Mouse (Mus musculus) hindbrain, embryonic 15.5 days (tissue): ENCODE results near the gene Capns2. TPM values are rescaled to one million over a fixed set of nuclear protein-coding genes. Genes with fewer than 3 reads are reported as not detected.
A peak's percentile ranks its signal among the peaks of the same experiment; 100 is the strongest.
"Not testable (repeated sequence)": the region's sequence is repeated elsewhere in the genome, so short reads cannot be mapped to it uniquely, and the experiment has no call there.

Source experiments
- ATAC-seq: fragments of 200-750 bp; cut with Nextera tagmentation; 2 replicates; pipeline ENCODE4 v1.8.0; 2017; ENCODE audit warnings: low read depth, moderate number of reproducible peaks, moderate TSS enrichment; ENCODE audit not compliant: low FRiP score
- H3K27ac ChIP-seq: fragments of 300-500 bp; sonication (generic); replicated peaks from 2 replicates; pipeline ENCODE4 v1.5.1; 2015; ENCODE audit warnings: mild to moderate bottlenecking, inconsistent platforms
- H3K27me3 ChIP-seq: fragments of 300-500 bp; sonication (generic); 2 replicates; pipeline ENCODE4 v1.6.1; 2015; ENCODE audit warnings: control low read depth, inconsistent platforms
- H3K36me3 ChIP-seq: fragments of 300-500 bp; sonication (generic); 2 replicates; pipeline ENCODE4 v1.6.1; 2015; ENCODE audit warnings: control low read depth, inconsistent platforms
- H3K4me1 ChIP-seq: fragments of 300-500 bp; sonication (generic); replicated peaks from 2 replicates; pipeline ENCODE4 v1.6.1; 2015; ENCODE audit warnings: control low read depth, inconsistent platforms
- H3K4me2 ChIP-seq: fragments of 300-500 bp; sonication (generic); 2 replicates; pipeline ENCODE4 v1.6.1; 2015; ENCODE audit warnings: moderate library complexity, mild to moderate bottlenecking, inconsistent platforms
- H3K4me3 ChIP-seq: fragments of 300-500 bp; sonication (generic); 2 replicates; pipeline ENCODE4 v1.5.1; 2015; ENCODE audit warnings: mild to moderate bottlenecking, inconsistent platforms
- H3K9ac ChIP-seq: fragments of 300-500 bp; sonication (generic); 2 replicates; pipeline ENCODE4 v1.6.1; 2015; ENCODE audit warnings: inconsistent platforms
- H3K9me3 ChIP-seq: fragments of 300-500 bp; sonication (generic); 2 replicates; pipeline ENCODE4 v1.6.1; 2016; ENCODE audit warnings: control low read depth, inconsistent platforms
- WGBS: fragments of 180-500 bp; shearing (Covaris S2); methylation state at CpG from one replicate; pipeline ENCODE4 v1.1.7; 2015; 5-methylcytosine and 5-hydroxymethylcytosine counted together
- polyA plus RNA-seq: library from polyadenylated mRNA; unstranded; fragments of >200 nt; fragmentation: Nextera tagmentation; extraction: Ambion mirVana; gene quantifications from 2 replicates; pipeline ENCODE4 v1.2.1, GENCODE M21; 2015

The Capns2 gene
- polyA plus RNA-seq, 1 experiment from 2014 or later: 0.30 TPM

GRCm38 (mm10) chr8:92883771-92884170 lies 17.4 kb upstream of the Capns2 start:
- Histone ChIP-seq H3K27me3 (no peaks in the 10 kb centered on the region), H3K27ac (no peak overlapping the region), H3K36me3 (peaks cover 4% of the 10 kb centered on the region; the same call in 1 of the 2 replicates), H3K4me3 (no peak overlapping the region), H3K9me3 (no peaks in the 10 kb centered on the region), H3K4me2 (no peak overlapping the region), H3K9ac (no peak overlapping the region), H3K4me1 (no peaks in the 10 kb centered on the region)
- ATAC-seq: no peak
- WGBS: 78% methylated on average over 2 of the region's 2 CpGs

- not testable (repeated sequence) for H3K9ac ChIP-seq, H3K36me3 ChIP-seq, H3K9me3 ChIP-seq, H3K4me2 ChIP-seq, H3K4me3 ChIP-seq, H3K4me1 ChIP-seq, H3K27me3 ChIP-seq, H3K27ac ChIP-seq, ATAC-seq
- 95% methylated on average over 3 of the region's 3 CpGs for WGBS
Observed at GRCm38 (mm10) chr8:92892216-92892615, 9.0 kb upstream of the Capns2 start.

GRCm38 (mm10) chr8:92893870-92894269 lies 7.3 kb upstream of the Capns2 start:
- WGBS: 83% methylated on average over 2 of the region's 2 CpGs
- Histone ChIP-seq H3K4me2 (no peak overlapping the region), H3K9ac (no peak overlapping the region), H3K9me3 (no peaks in the 10 kb centered on the region), H3K4me3 (no peak overlapping the region), H3K36me3 (no peaks in the 10 kb centered on the region), H3K4me1 (no peaks in the 10 kb centered on the region), H3K27ac (no peak overlapping the region), H3K27me3 (no peaks in the 10 kb centered on the region)
- no peak for ATAC-seq

GRCm38 (mm10) chr8:92895053-92895452 lies 6.2 kb upstream of the Capns2 start:
- Histone ChIP-seq H3K4me3 (no peak overlapping the region), H3K9ac (no peak overlapping the region), H3K4me2 (no peak overlapping the region), H3K4me1 (no peaks in the 10 kb centered on the region), H3K27me3 (no peaks in the 10 kb centered on the region), H3K27ac (no peak overlapping the region), H3K36me3 (no peaks in the 10 kb centered on the region), H3K9me3 (no peaks in the 10 kb centered on the region)
- whole genome bisulfite sequencing: 74% methylated on average over 7 of the region's 7 CpGs
- ATAC-seq: no peak

- no peak overlapping the region for H3K4me3 ChIP-seq
- H3K4me2 ChIP-seq: no peak overlapping the region
- no peaks in the 10 kb centered on the region for H3K4me1 ChIP-seq
- H3K27ac ChIP-seq: no peak overlapping the region
- no peaks in the 10 kb centered on the region for H3K9me3 ChIP-seq
- H3K27me3 ChIP-seq: no peaks in the 10 kb centered on the region
- 61% methylated on average over 1 of the region's 1 CpGs for WGBS
- H3K9ac ChIP-seq: no peak overlapping the region
- ATAC-seq: no peak
- H3K36me3 ChIP-seq: no peaks in the 10 kb centered on the region
Observed at GRCm38 (mm10) chr8:92896056-92896455, 5.2 kb upstream of the Capns2 start.

- H3K4me1 ChIP-seq: no peaks in the 10 kb centered on the region
- ATAC-seq: no peak
- H3K36me3 ChIP-seq: no peaks in the 10 kb centered on the region
- no peak overlapping the region for H3K4me3 ChIP-seq
- no peaks in the 10 kb centered on the region for H3K9me3 ChIP-seq
- H3K27ac ChIP-seq: no peak overlapping the region
- 80% methylated on average over 5 of the region's 5 CpGs for WGBS
- no peak overlapping the region for H3K4me2 ChIP-seq
- no peak overlapping the region for H3K9ac ChIP-seq
- H3K27me3 ChIP-seq: no peaks in the 10 kb centered on the region
Observed at GRCm38 (mm10) chr8:92896611-92897010, 4.6 kb upstream of the Capns2 start.

GRCm38 (mm10) chr8:92897794-92898193 lies 3.4 kb upstream of the Capns2 start:
- H3K9me3 ChIP-seq: no peaks in the 10 kb centered on the region
- H3K4me2 ChIP-seq: no peak overlapping the region
- H3K36me3 ChIP-seq: no peaks in the 10 kb centered on the region
- no peak overlapping the region for H3K9ac ChIP-seq
- no peaks in the 10 kb centered on the region for H3K27me3 ChIP-seq
- WGBS: 73% methylated on average over 4 of the region's 4 CpGs
- H3K27ac ChIP-seq: no peak overlapping the region
- H3K4me1 ChIP-seq: peaks cover under 1% of the 10 kb centered on the region; the same call in 1 of the 2 replicates
- ATAC-seq: no peak
- H3K4me3 ChIP-seq: no peak overlapping the region

- Histone ChIP-seq H3K4me1 (peaks cover 9% of the 10 kb centered on the region), H3K9ac (no peak overlapping the region), H3K27ac (no peak overlapping the region), H3K9me3 (no peaks in the 10 kb centered on the region), H3K4me2 (no peak overlapping the region), H3K27me3 (no peaks in the 10 kb centered on the region), H3K4me3 (no peak overlapping the region), H3K36me3 (no peaks in the 10 kb centered on the region)
- peak; percentile 61; the same call in 1 of the 2 replicates for ATAC-seq
- 75% methylated on average over 9 of the region's 9 CpGs for WGBS
Observed at GRCm38 (mm10) chr8:92899590-92899989, 1.6 kb upstream of the Capns2 start.

GRCm38 (mm10) chr8:92902981-92903380 lies 1.8 kb downstream of the Capns2 start:
- H3K4me1 ChIP-seq: peaks cover 9% of the 10 kb centered on the region
- no peak overlapping the region for H3K4me2 ChIP-seq
- no peak overlapping the region for H3K4me3 ChIP-seq
- no peaks in the 10 kb centered on the region for H3K27me3 ChIP-seq
- H3K9ac ChIP-seq: no peak overlapping the region
- no peaks in the 10 kb centered on the region for H3K9me3 ChIP-seq
- no peak for ATAC-seq
- 68% methylated on average over 2 of the region's 2 CpGs for WGBS
- H3K36me3 ChIP-seq: no peaks in the 10 kb centered on the region
- H3K27ac ChIP-seq: no peak overlapping the region

GRCm38 (mm10) chr8:92903488-92904135 lies 2.4 kb downstream of the Capns2 start:
- H3K9me3 ChIP-seq: no peaks in the 10 kb centered on the region
- H3K27me3 ChIP-seq: no peaks in the 10 kb centered on the region
- WGBS: 76% methylated on average over 11 of the region's 11 CpGs
- H3K9ac ChIP-seq: no peak overlapping the region
- H3K4me1 ChIP-seq: peaks cover 9% of the 10 kb centered on the region
- H3K27ac ChIP-seq: no peak overlapping the region
- H3K36me3 ChIP-seq: no peaks in the 10 kb centered on the region
- no peak overlapping the region for H3K4me2 ChIP-seq
- no peak for ATAC-seq
- no peak overlapping the region for H3K4me3 ChIP-seq

GRCm38 (mm10) chr8:92906553-92906952 lies 5.3 kb downstream of the Capns2 start:
- Histone ChIP-seq H3K4me3 (no peak overlapping the region), H3K27me3 (no peaks in the 10 kb centered on the region), H3K9ac (no peak overlapping the region), H3K9me3 (no peaks in the 10 kb centered on the region), H3K4me1 (peaks cover 9% of the 10 kb centered on the region), H3K4me2 (no peak overlapping the region), H3K36me3 (no peaks in the 10 kb centered on the region), H3K27ac (no peak overlapping the region)
- 97% methylated on average over 9 of the region's 9 CpGs for WGBS
- no peak for ATAC-seq

- WGBS: 92% methylated on average over 2 of the region's 2 CpGs
- Histone ChIP-seq H3K36me3 (no peaks in the 10 kb centered on the region), H3K9me3 (no peaks in the 10 kb centered on the region), H3K27ac (no peak overlapping the region), H3K4me2 (no peak overlapping the region), H3K4me1 (peaks cover 2% of the 10 kb centered on the region; the same call in 1 of the 2 replicates), H3K27me3 (no peaks in the 10 kb centered on the region), H3K9ac (no peak overlapping the region), H3K4me3 (no peak overlapping the region)
- ATAC-seq: no peak
Observed at GRCm38 (mm10) chr8:92908448-92908847, 7.2 kb downstream of the Capns2 start.

- H3K4me3 ChIP-seq: no peak overlapping the region
- 90% methylated on average over 3 of the region's 3 CpGs for WGBS
- no peak for ATAC-seq
Observed at GRCm38 (mm10) chr8:92911477-92911876, 10.3 kb downstream of the Capns2 start.

More at GRCm38 (mm10) chr8:92911477-92911876, 10.3 kb downstream of the Capns2 start:
- Histone ChIP-seq H3K9me3 (no peaks in the 10 kb centered on the region), H3K27ac (no peak overlapping the region), H3K9ac (no peak overlapping the region), H3K36me3 (0 out of 2 replicates have a peak, but pooled peaks cover 2% of the 10 kb centered on the region), H3K4me1 (no peaks in the 10 kb centered on the region), H3K27me3 (no peaks in the 10 kb centered on the region), H3K4me2 (no peak overlapping the region)
